Comparison of ENCODE assay signal across 19 mouse cellular contexts in the genomic region with DNA sequence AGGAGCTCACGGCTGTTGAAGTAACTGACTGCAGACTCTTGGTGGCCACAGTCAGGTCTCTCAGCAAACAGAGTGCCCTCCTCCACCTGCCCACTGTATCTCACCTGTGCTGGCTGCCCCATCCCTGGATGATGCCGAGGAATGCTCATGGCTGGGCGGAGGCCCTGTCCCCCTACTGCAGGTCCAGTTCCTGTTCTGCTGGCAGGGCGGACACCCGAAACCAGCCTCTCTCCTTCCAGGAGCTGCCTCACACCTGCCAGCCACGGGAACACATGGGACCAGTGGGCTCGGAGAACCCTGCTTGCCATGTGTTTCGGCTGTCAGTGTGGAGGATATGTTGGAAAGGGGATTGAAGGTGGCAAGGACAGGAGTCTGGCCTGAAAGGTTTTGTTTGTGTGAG. TPM values are rescaled to one million over a fixed set of nuclear protein-coding genes. Genes with fewer than 3 reads are reported as not detected.
A peak's percentile ranks its signal among the peaks of the same experiment; 100 is the strongest.
DNase-seq lines count a peak whose midpoint lies in the region; ATAC-seq and TF ChIP-seq lines count a peak whose summit lies in the region.
"Had no signal": no experiment of that assay in that cellular context is flagged by ENCODE, and none has a peak within 500 bp of the region (broad histone marks: within the 10 kb centered on the region; RNA-seq: fewer than 3 reads in every experiment).

No protein-coding gene starts in this region.

- 74% methylated on average over 8 of the region's 8 CpGs for WGBS in kidney, adult 2 months
- WGBS in thymus, adult 2 months, result 89% methylated on average over 8 of the region's 8 CpGs
- 78% methylated on average over 8 of the region's 8 CpGs for WGBS in neural tube, embryonic 15.5 days

- no peaks in the 10 kb centered on the region for H3K27me3 ChIP-seq in kidney, adult 2 months (replicated peaks; ENCODE audit: control insufficient read depth, insufficient read depth, low read length)
- no peaks in the 10 kb centered on the region for H3K27me3 ChIP-seq in thymus, adult 2 months (ENCODE audit: control insufficient read depth, insufficient read depth, low read length)
- H3K27me3 ChIP-seq in neural tube, embryonic 15.5 days (replicated peaks), result no peaks in the 10 kb centered on the region
- H3K27me3 ChIP-seq: intestine, embryonic 15.5 days; limb, embryonic 15.5 days; midbrain, embryonic 12.5 days; stomach, embryonic 15.5 days had no signal

- H3K9me3 ChIP-seq in neural tube, embryonic 15.5 days (replicated peaks), result no peaks in the 10 kb centered on the region
- H3K9me3 ChIP-seq: G1E; intestine, embryonic 15.5 days; limb, embryonic 15.5 days; midbrain, embryonic 12.5 days; stomach, embryonic 15.5 days had no signal

- no peak overlapping the region for H3K9ac ChIP-seq in neural tube, embryonic 15.5 days (replicated peaks)
- H3K9ac ChIP-seq: intestine, embryonic 15.5 days; limb, embryonic 15.5 days; midbrain, embryonic 12.5 days; stomach, embryonic 15.5 days had no signal

- TF ChIP-seq CTCF in gastrocnemius, adult 2 months (IDR thresholded peaks at IDR 0.05), result no peak
- TF ChIP-seq CTCF in kidney, adult 2 months (conservative IDR thresholded peaks at IDR 0.05; ENCODE audit: insufficient read depth, insufficient read length, low read depth, low read length), result no peak
- no peak for TF ChIP-seq CTCF in thymus, adult 2 months (IDR thresholded peaks at IDR 0.05; ENCODE audit: borderline replicate concordance, control insufficient read depth, extremely low read depth, insufficient read depth, low read length, poor library complexity)

- intact Hi-C loops in gastrocnemius, adult 2 months (cut with DNase I), result no loop called here

- no peak overlapping the region for H3K4me2 ChIP-seq in neural tube, embryonic 15.5 days
- H3K4me2 ChIP-seq: intestine, embryonic 15.5 days; limb, embryonic 15.5 days; midbrain, embryonic 12.5 days; stomach, embryonic 15.5 days had no signal

- no peak for ATAC-seq in neural tube, embryonic 15.5 days (ENCODE audit: low FRiP score)
- ATAC-seq: intestine, embryonic 15.5 days had no signal

- no peak overlapping the region for H3K4me3 ChIP-seq in gastrocnemius, adult 2 months
- no peak overlapping the region for H3K4me3 ChIP-seq in kidney, adult 2 months (ENCODE audit: insufficient read depth, low read depth, low read length)
- H3K4me3 ChIP-seq in thymus, adult 2 months (ENCODE audit: control insufficient read depth, insufficient read depth, low read length), result no peak overlapping the region
- H3K4me3 ChIP-seq in neural tube, embryonic 15.5 days (replicated peaks), result no peak overlapping the region
- H3K4me3 ChIP-seq: intestine, embryonic 15.5 days; limb, embryonic 15.5 days; midbrain, embryonic 12.5 days; stomach, embryonic 15.5 days had no signal

- TF ChIP-seq POLR2A in kidney, adult 2 months (IDR thresholded peaks at IDR 0.05; ENCODE audit: low read depth, low read length), result no peak
- TF ChIP-seq POLR2A in thymus, adult 2 months (IDR thresholded peaks at IDR 0.05; ENCODE audit: control insufficient read depth, extremely low read depth, insufficient read depth, low read length, poor library complexity), result no peak

- no peaks in the 10 kb centered on the region; the same call in 1 of the 2 replicates for H3K36me3 ChIP-seq in kidney, adult 2 months (ENCODE audit: control insufficient read depth, insufficient read depth, low read length)
- H3K36me3 ChIP-seq in thymus, adult 2 months (ENCODE audit: control insufficient read depth, insufficient read depth, low read length), result peaks cover 19% of the 10 kb centered on the region
- peaks cover 12% of the 10 kb centered on the region; the same call in 1 of the 2 replicates for H3K36me3 ChIP-seq in neural tube, embryonic 15.5 days
- H3K36me3 ChIP-seq: intestine, embryonic 15.5 days; limb, embryonic 15.5 days; midbrain, embryonic 12.5 days; stomach, embryonic 15.5 days had no signal

- H3K27ac ChIP-seq in gastrocnemius, adult 2 months, result peak overlapping the region; percentile 61
- H3K27ac ChIP-seq in kidney, adult 2 months (ENCODE audit: insufficient read depth, low read depth, low read length), result peak overlapping the region; percentile 33
- H3K27ac ChIP-seq in thymus, adult 2 months (ENCODE audit: control insufficient read depth, insufficient read depth, low read length), result peak overlapping the region; percentile 93
- H3K27ac ChIP-seq in neural tube, embryonic 15.5 days (replicated peaks), result peak overlapping the region; percentile 68
- H3K27ac ChIP-seq: limb, embryonic 15.5 days; midbrain, embryonic 12.5 days; stomach, embryonic 15.5 days had no signal

- peak; percentile 82 for DNase-seq in gastrocnemius, adult 2 months
- DNase-seq in gastrocnemius, postnatal 4 days (ENCODE audit: low spot score in 2 of 2), result no peak
- no peak for DNase-seq in kidney, adult 2 months
- no peak for DNase-seq in kidney, adult 8-10 months
- no peak for DNase-seq in thymus, adult 2 months
- DNase-seq in thymus, postnatal 14 days, result no peak
- DNase-seq in spleen, adult 18-20 months, result no peak
- DNase-seq: adrenal gland, adult 8-10 months; cerebellum, postnatal 10 days; gastrocnemius, postnatal 10 days; heart, postnatal 10 days; kidney, postnatal 10 days; lung, postnatal 10 days had no signal

- H3K4me1 ChIP-seq in kidney, adult 2 months (ENCODE audit: control insufficient read depth, insufficient read depth, low read length), result peaks cover 23% of the 10 kb centered on the region
- peaks cover 79% of the 10 kb centered on the region for H3K4me1 ChIP-seq in thymus, adult 2 months (replicated peaks; ENCODE audit: control insufficient read depth, insufficient read depth, low read length)
- peaks cover 45% of the 10 kb centered on the region for H3K4me1 ChIP-seq in neural tube, embryonic 15.5 days

RNA-seq across cellular contexts. Expression of a gene that starts 8.7 kb away (rescaled TPM):
- 10 to 100 TPM; 19.0 to 41.6 TPM for total RNA-seq in gastrocnemius, adult 2 months (2021)
- total RNA-seq in gastrocnemius, postnatal 4 days (2021), result 10 to 100 TPM; 22.2 to 25.0 TPM
- polyA plus RNA-seq in kidney, adult 2 months (2012; rRNA removed), result 148 and 174 TPM in 2 replicates
- 207 and 214 TPM in 2 replicates for polyA plus RNA-seq in thymus, adult 2 months (2012; rRNA removed)
- 15.7 and 15.8 TPM in 2 replicates for polyA plus RNA-seq in neural tube, embryonic 15.5 days (2015; fragmentation: Nextera tagmentation; extraction: Ambion mirVana)

RNA-seq across cellular contexts. Expression of a gene that starts 26.9 kb away (rescaled TPM):
- 1 to 10 TPM; 2.4 to 5.7 TPM for total RNA-seq in gastrocnemius, adult 2 months (2021)
- 1 to 10 TPM; 7.5 to 9.0 TPM for total RNA-seq in gastrocnemius, postnatal 4 days (2021)
- polyA plus RNA-seq in kidney, adult 2 months (2012; rRNA removed), result 13.3 and 17.3 TPM in 2 replicates
- 4.7 and 4.8 TPM in 2 replicates for polyA plus RNA-seq in thymus, adult 2 months (2012; rRNA removed)
- polyA plus RNA-seq in neural tube, embryonic 15.5 days (2015; fragmentation: Nextera tagmentation; extraction: Ambion mirVana), result 3.9 and 4.7 TPM in 2 replicates

RNA-seq across cellular contexts. Expression of a gene that starts 30.3 kb away (rescaled TPM):
- total RNA-seq in gastrocnemius, adult 2 months (2021), result 10 to 100 TPM; 33.4 to 41.9 TPM
- 10 to 100 TPM; 16.4 to 24.5 TPM for total RNA-seq in gastrocnemius, postnatal 4 days (2021)
- polyA plus RNA-seq in kidney, adult 2 months (2012; rRNA removed), result 19.3 and 19.8 TPM in 2 replicates
- polyA plus RNA-seq in thymus, adult 2 months (2012; rRNA removed), result 3.0 and 3.2 TPM in 2 replicates
- 2.8 and 3.1 TPM in 2 replicates for polyA plus RNA-seq in neural tube, embryonic 15.5 days (2015; fragmentation: Nextera tagmentation; extraction: Ambion mirVana)

RNA-seq across cellular contexts. Expression of a gene that starts 47.7 kb away (rescaled TPM):
- 100 to 1,000 TPM; 151 to 206 TPM for total RNA-seq in gastrocnemius, adult 2 months (2021)
- total RNA-seq in gastrocnemius, postnatal 4 days (2021), result 100 to 1,000 TPM; 106 to 117 TPM
- 43.8 and 60.3 TPM in 2 replicates for polyA plus RNA-seq in kidney, adult 2 months (2012; rRNA removed)
- polyA plus RNA-seq in thymus, adult 2 months (2012; rRNA removed), result 99.7 and 108 TPM in 2 replicates
- polyA plus RNA-seq in neural tube, embryonic 15.5 days (2015; fragmentation: Nextera tagmentation; extraction: Ambion mirVana), result 113 and 117 TPM in 2 replicates

RNA-seq across cellular contexts. Expression of a gene that starts 53.6 kb away (rescaled TPM):
- 10 to 100 TPM; 69.3 to 76.7 TPM for total RNA-seq in gastrocnemius, adult 2 months (2021)
- total RNA-seq in gastrocnemius, postnatal 4 days (2021), result 10 to 100 TPM; 97.2 TPM
- polyA plus RNA-seq in kidney, adult 2 months (2012; rRNA removed), result 88.0 and 92.7 TPM in 2 replicates
- 142 and 161 TPM in 2 replicates for polyA plus RNA-seq in thymus, adult 2 months (2012; rRNA removed)
- polyA plus RNA-seq in neural tube, embryonic 15.5 days (2015; fragmentation: Nextera tagmentation; extraction: Ambion mirVana), result 43.9 and 44.3 TPM in 2 replicates

Comparison
In these comparisons a context has a peak if more than half of its experiments do, and no peak if none do; other contexts are left out.
1. H3K27ac ChIP-seq: peak in every context shown above with its lines; median percentile 93 in thymus, adult 2 months; 68 in neural tube, embryonic 15.5 days; 61 in gastrocnemius, adult 2 months; 33 in kidney, adult 2 months.